Mouse (Mus musculus): ENCODE measurements at regions not wholly inside any gene's neighbourhood (a gene's known extent, or its start where the extent isn't known, plus 50 kb on each side); places are given as distances from the start of the nearest gene placed in this dataset.

GRCm38 (mm10) chr14:100375218-100375983, 90.9 kb upstream of the Klf12 start:
- DNase-seq (ENCODE audit: low spot score) (no peak), ATAC-seq (ENCODE audit: extremely low read depth, insufficient number of reproducible peaks, low FRiP score, poor library complexity, severe bottlenecking) (no peak)
- Histone ChIP-seq H3K27me3 (ENCODE audit: insufficient read depth, low read length) (no peaks in the 10 kb centered on the region), H3K4me3 (ENCODE audit: low read depth, low read length) (no peak overlapping the region), H3K36me3 (replicated peaks) (no peaks in the 10 kb centered on the region), H3K9me3 (replicated peaks) (peaks cover 21% of the 10 kb centered on the region), H3K4me1 (ENCODE audit: insufficient read depth, low read depth, low read length) (no peaks in the 10 kb centered on the region)
- TF ChIP-seq POLR2AphosphoS5 (IDR thresholded peaks at IDR 0.05; ENCODE audit: insufficient replicate concordance, low read depth, low read length): no peak
- TF ChIP-seq CTCF (IDR thresholded peaks at IDR 0.05; ENCODE audit: low read depth, low read length): no peak
- TF ChIP-seq GATA2 (IDR thresholded peaks at IDR 0.05; ENCODE audit: borderline replicate concordance, low read depth, low read length): no peak
- no peak for TF ChIP-seq TAL1 (conservative IDR thresholded peaks at IDR 0.05; ENCODE audit: low read depth, low read length)
- no peak for TF ChIP-seq GATA1 (IDR thresholded peaks at IDR 0.05; ENCODE audit: borderline replicate concordance, low read length)

DNA sequence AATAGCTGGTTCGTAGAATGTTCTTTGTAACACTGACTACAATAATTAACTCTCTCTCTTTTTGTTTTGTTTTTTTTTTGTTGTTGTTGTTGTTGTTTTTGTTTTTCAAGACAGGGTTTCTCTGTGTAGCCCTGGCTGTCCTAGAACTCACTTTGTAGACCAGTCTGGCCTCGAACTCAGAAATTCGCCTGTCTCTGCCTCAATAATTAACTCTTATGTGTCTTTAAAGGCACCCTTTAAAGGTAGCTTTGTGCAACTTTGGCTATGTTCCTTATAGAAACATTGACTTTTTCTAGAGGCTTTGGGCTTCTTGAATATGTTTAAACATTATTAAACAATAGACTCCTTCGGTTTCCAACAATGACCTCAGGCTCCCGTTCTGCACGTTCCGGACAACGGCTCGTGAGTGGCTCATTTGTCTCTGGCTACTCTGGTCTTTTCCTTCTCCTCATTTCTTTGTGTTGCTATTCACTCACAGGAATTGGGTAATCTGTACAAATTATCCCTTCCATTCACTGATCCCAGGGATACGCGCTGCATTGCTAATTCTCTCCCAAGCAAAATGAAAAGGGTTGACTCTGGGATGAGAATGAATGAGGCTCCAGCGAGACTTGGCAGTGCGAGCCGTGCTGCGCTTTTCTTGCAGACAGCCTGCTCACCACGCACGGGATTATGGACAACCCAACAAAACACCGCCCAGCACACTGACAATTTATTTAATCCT, 90.2 kb upstream of the Klf12 start:
- H3K27me3 ChIP-seq (ENCODE audit: insufficient read depth, low read length): no peaks in the 10 kb centered on the region
- peaks cover 21% of the 10 kb centered on the region for H3K9me3 ChIP-seq (replicated peaks)
- H3K4me3 ChIP-seq (ENCODE audit: low read depth, low read length): no peak overlapping the region
- H3K4me1 ChIP-seq (ENCODE audit: insufficient read depth, low read depth, low read length): no peaks in the 10 kb centered on the region
- ATAC-seq (ENCODE audit: extremely low read depth, insufficient number of reproducible peaks, low FRiP score, poor library complexity, severe bottlenecking) (no peak), DNase-seq (ENCODE audit: low spot score) (no peak)
- no peaks in the 10 kb centered on the region for H3K36me3 ChIP-seq (replicated peaks)
- TF ChIP-seq GATA1 (IDR thresholded peaks at IDR 0.05; ENCODE audit: borderline replicate concordance, low read length) (no peak), TAL1 (conservative IDR thresholded peaks at IDR 0.05; ENCODE audit: low read depth, low read length) (no peak)

DNA sequence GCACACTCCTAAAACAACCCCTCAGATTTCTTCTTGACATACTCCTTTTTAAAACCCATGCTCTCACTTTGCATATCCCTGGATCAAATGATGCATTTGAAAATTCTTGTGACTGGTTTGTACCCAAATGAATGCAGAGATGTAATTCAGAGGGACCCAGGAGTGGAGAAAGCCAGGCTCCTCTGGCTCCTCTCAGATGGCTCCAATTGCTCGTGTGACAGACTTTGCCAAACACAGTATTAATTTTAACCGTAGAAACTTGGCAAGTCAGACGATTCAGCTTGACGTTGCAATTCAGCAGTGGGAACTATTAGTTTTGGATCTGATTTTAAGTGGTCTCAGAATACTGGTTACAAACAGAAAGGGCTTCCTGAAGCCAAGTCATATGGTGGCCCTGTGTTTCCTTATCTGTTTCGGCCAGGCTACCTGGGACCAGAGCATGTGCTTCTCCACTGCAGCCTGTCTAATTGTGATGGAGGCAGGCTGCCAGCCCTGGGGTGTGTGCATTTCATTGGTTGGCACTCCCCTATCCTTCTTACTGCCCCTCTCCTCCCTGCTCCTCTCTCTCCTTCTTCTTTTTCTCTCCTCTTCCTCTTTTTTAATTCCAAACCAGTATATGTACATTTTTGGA, 81.9 kb upstream of the Klf12 start:
- TF ChIP-seq POLR2AphosphoS5 (IDR thresholded peaks at IDR 0.05; ENCODE audit: insufficient replicate concordance, low read depth, low read length) (no peak), TAL1 (conservative IDR thresholded peaks at IDR 0.05; ENCODE audit: low read depth, low read length) (no peak), CTCF (IDR thresholded peaks at IDR 0.05; ENCODE audit: low read depth, low read length) (no peak), GATA2 (IDR thresholded peaks at IDR 0.05; ENCODE audit: borderline replicate concordance, low read depth, low read length) (no peak), GATA1 (IDR thresholded peaks at IDR 0.05; ENCODE audit: borderline replicate concordance, low read length) (no peak)
- DNase-seq (ENCODE audit: low spot score): no peak
- no peak for ATAC-seq (ENCODE audit: extremely low read depth, insufficient number of reproducible peaks, low FRiP score, poor library complexity, severe bottlenecking)
- Histone ChIP-seq H3K9me3 (replicated peaks) (peaks cover 46% of the 10 kb centered on the region), H3K4me1 (ENCODE audit: insufficient read depth, low read depth, low read length) (no peaks in the 10 kb centered on the region), H3K27me3 (ENCODE audit: insufficient read depth, low read length) (no peaks in the 10 kb centered on the region), H3K4me3 (ENCODE audit: low read depth, low read length) (no peak overlapping the region), H3K36me3 (replicated peaks) (no peaks in the 10 kb centered on the region)

- TF ChIP-seq TAL1 (conservative IDR thresholded peaks at IDR 0.05; ENCODE audit: low read depth, low read length) (no peak), CTCF (IDR thresholded peaks at IDR 0.05; ENCODE audit: low read depth, low read length) (no peak), POLR2AphosphoS5 (IDR thresholded peaks at IDR 0.05; ENCODE audit: insufficient replicate concordance, low read depth, low read length) (no peak), GATA2 (IDR thresholded peaks at IDR 0.05; ENCODE audit: borderline replicate concordance, low read depth, low read length) (no peak), GATA1 (IDR thresholded peaks at IDR 0.05; ENCODE audit: borderline replicate concordance, low read length) (no peak)
- H3K36me3 ChIP-seq (replicated peaks): no peaks in the 10 kb centered on the region
- no peak overlapping the region for H3K4me3 ChIP-seq (ENCODE audit: low read depth, low read length)
- no peaks in the 10 kb centered on the region for H3K4me1 ChIP-seq (ENCODE audit: insufficient read depth, low read depth, low read length)
- ATAC-seq (ENCODE audit: extremely low read depth, insufficient number of reproducible peaks, low FRiP score, poor library complexity, severe bottlenecking) (no peak), DNase-seq (ENCODE audit: low spot score) (no peak)
- peaks cover 47% of the 10 kb centered on the region for H3K9me3 ChIP-seq (replicated peaks)
- H3K27me3 ChIP-seq (ENCODE audit: insufficient read depth, low read length): no peaks in the 10 kb centered on the region
Observed at GRCm38 (mm10) chr14:100362786-100363185, 78.3 kb upstream of the Klf12 start.

DNA sequence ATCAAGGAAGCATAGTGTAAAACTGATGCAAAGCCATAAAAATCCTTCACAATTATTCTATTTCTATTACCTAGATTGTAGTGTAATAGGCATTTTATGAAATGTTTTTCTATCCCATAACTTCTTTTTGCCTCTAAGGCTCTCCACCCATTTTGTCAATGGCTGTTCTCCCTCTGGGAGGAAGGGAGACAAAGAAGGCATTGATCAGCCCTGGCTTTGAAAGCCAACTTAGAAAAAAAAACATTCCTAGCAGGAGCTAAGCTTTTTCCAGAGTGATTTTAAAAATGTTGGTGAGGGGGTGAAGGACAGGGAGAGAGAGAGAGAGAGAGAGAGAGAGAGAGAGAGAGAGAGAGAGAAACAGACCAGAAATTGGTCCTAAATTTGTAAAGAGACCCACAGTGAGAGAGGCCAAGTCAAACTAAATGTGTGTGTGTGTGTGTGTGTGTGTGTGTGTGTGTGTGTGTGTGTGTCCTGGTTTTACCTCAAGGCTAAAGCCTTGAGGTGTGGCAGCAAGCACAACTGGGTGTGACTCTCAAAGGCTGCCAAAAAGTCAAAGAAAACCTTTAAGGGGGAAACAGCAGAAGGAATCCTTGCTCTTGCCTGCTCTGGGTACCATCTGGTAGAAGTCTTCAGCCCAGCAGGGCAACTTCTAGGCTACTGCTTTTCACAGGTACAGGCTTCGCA, 77.0 kb upstream of the Klf12 start:
- Histone ChIP-seq H3K4me3 (ENCODE audit: low read depth, low read length) (no peak overlapping the region), H3K9me3 (replicated peaks) (peaks cover 44% of the 10 kb centered on the region), H3K36me3 (replicated peaks) (no peaks in the 10 kb centered on the region), H3K4me1 (ENCODE audit: insufficient read depth, low read depth, low read length) (no peaks in the 10 kb centered on the region), H3K27me3 (ENCODE audit: insufficient read depth, low read length) (no peaks in the 10 kb centered on the region)
- DNase-seq (ENCODE audit: low spot score) (no peak), ATAC-seq (ENCODE audit: extremely low read depth, insufficient number of reproducible peaks, low FRiP score, poor library complexity, severe bottlenecking) (no peak)
- no peak for TF ChIP-seq GATA1 (IDR thresholded peaks at IDR 0.05; ENCODE audit: borderline replicate concordance, low read length)
- no peak for TF ChIP-seq GATA2 (IDR thresholded peaks at IDR 0.05; ENCODE audit: borderline replicate concordance, low read depth, low read length)
- TF ChIP-seq CTCF (IDR thresholded peaks at IDR 0.05; ENCODE audit: low read depth, low read length): no peak
- TF ChIP-seq POLR2AphosphoS5 (IDR thresholded peaks at IDR 0.05; ENCODE audit: insufficient replicate concordance, low read depth, low read length): no peak
- TF ChIP-seq TAL1 (conservative IDR thresholded peaks at IDR 0.05; ENCODE audit: low read depth, low read length): no peak

DNA sequence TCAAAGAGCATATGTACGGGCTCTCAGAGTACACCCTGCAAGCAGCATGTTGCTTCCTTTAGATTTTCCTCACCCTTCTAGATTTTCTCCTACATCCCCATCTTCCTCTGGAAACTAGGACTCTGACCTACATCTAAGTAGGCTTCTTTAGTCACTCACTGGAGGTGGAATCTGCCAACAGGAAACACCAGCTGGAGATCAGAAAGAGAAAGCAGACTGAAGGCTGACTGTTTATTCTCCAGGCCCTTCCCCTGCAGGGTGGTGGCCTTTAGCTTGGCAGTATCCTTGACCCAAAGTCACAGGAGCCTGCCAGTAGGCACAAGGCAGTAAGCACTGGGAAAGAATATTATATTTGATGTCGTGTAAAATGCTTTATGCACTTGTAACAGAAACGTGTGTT, 75.4 kb upstream of the Klf12 start:
- no peak for ATAC-seq (ENCODE audit: extremely low read depth, insufficient number of reproducible peaks, low FRiP score, poor library complexity, severe bottlenecking)
- H3K4me3 ChIP-seq (ENCODE audit: low read depth, low read length): no peak overlapping the region
- TF ChIP-seq CTCF (IDR thresholded peaks at IDR 0.05; ENCODE audit: low read depth, low read length): no peak
- TF ChIP-seq GATA1 (IDR thresholded peaks at IDR 0.05; ENCODE audit: borderline replicate concordance, low read length): no peak
- TF ChIP-seq TAL1 (conservative IDR thresholded peaks at IDR 0.05; ENCODE audit: low read depth, low read length): no peak
- DNase-seq (ENCODE audit: low spot score): no peak
- no peaks in the 10 kb centered on the region for H3K4me1 ChIP-seq (ENCODE audit: insufficient read depth, low read depth, low read length)
- peaks cover 35% of the 10 kb centered on the region for H3K9me3 ChIP-seq (replicated peaks)
- H3K36me3 ChIP-seq (replicated peaks): no peaks in the 10 kb centered on the region
- no peaks in the 10 kb centered on the region for H3K27me3 ChIP-seq (ENCODE audit: insufficient read depth, low read length)
